Mouse (Mus musculus) neural tube, embryonic 11.5 days (tissue): ENCODE results near the gene Pdpk1. TPM values are rescaled to one million over a fixed set of nuclear protein-coding genes. Genes with fewer than 3 reads are reported as not detected.

Experiments used
- ATAC-seq: fragments of 200-750 bp; cut with Nextera tagmentation; 2 replicates; pipeline ENCODE4 v1.8.0; 2017; ENCODE audit warnings: moderate number of reproducible peaks, mild to moderate bottlenecking, moderate TSS enrichment, moderate library complexity; ENCODE audit not compliant: insufficient read depth, low FRiP score, low TSS enrichment
- DNase-seq: peaks from one replicate; pipeline ENCODE4 v3.0.0-alpha.2; 2015; ENCODE audit warnings: low spot score
- H3K27ac ChIP-seq: fragments of 300-500 bp; sonication (generic); 2 replicates; pipeline ENCODE4 v1.5.1; 2014; ENCODE audit warnings: low read depth, mild to moderate bottlenecking, low read length
- H3K27me3 ChIP-seq: fragments of 300-500 bp; sonication (generic); 2 replicates; pipeline ENCODE4 v1.6.1; 2014; ENCODE audit warnings: mild to moderate bottlenecking, low read length, mixed read lengths; ENCODE audit not compliant: control insufficient read depth, insufficient read depth
- H3K36me3 ChIP-seq: fragments of 300-500 bp; sonication (generic); 2 replicates; pipeline ENCODE4 v1.6.1; 2014; ENCODE audit warnings: mild to moderate bottlenecking, low read length, moderate library complexity, mixed read lengths; ENCODE audit not compliant: control insufficient read depth, insufficient read depth
- H3K4me1 ChIP-seq: fragments of 300-500 bp; sonication (generic); 2 replicates; pipeline ENCODE4 v1.6.1; 2014; ENCODE audit warnings: low read length, mixed read lengths; ENCODE audit not compliant: control insufficient read depth, insufficient read depth
- H3K4me2 ChIP-seq: fragments of 300-500 bp; sonication (generic); 2 replicates; pipeline ENCODE4 v1.6.1; 2014; ENCODE audit warnings: low read depth, mild to moderate bottlenecking, moderate library complexity
- H3K4me3 ChIP-seq: fragments of 300-500 bp; sonication (generic); 2 replicates; pipeline ENCODE4 v1.5.1; 2014; ENCODE audit warnings: low read depth, low read length
- H3K9ac ChIP-seq: fragments of 300-500 bp; sonication (generic); 2 replicates; pipeline ENCODE4 v1.6.1; 2014; ENCODE audit warnings: mild to moderate bottlenecking, low read length
- H3K9me3 ChIP-seq: fragments of 300-500 bp; sonication (generic); 2 replicates; pipeline ENCODE4 v1.6.1; 2016; ENCODE audit warnings: low read length; ENCODE audit not compliant: control insufficient read depth
- WGBS: fragments of 180-500 bp; shearing (Covaris S2); extraction: QIAGEN DNeasy Blood & Tissue Kit; methylation state at CpG from one replicate; pipeline ENCODE4 v1.1.7; 2014; 5-methylcytosine and 5-hydroxymethylcytosine counted together
- polyA plus RNA-seq: library from polyadenylated mRNA; unstranded; fragments of >200 nt; fragmentation: Nextera tagmentation; extraction: Ambion mirVana; gene quantifications from 2 replicates; pipeline ENCODE4 v1.2.1, GENCODE M21; 2014

Pdpk1 gene
- polyA plus RNA-seq, 1 experiment from 2014 or later, result 44.9 TPM

GRCm38 (mm10) chr17:24167891-24168505, 17.3 kb upstream of the Pdpk1 start:
- peak overlapping the region; percentile 84 for H3K4me2 ChIP-seq
- 64% methylated on average over 7 of the region's 7 CpGs for WGBS
- peak overlapping the region; percentile 94 for H3K4me3 ChIP-seq
- no peak overlapping the region; the same call in 1 of the 2 replicates for H3K27ac ChIP-seq
- DNase-seq (no peak), ATAC-seq (no peak)
- H3K9ac ChIP-seq, result peak overlapping the region; percentile 61
- H3K27me3 ChIP-seq, result no peaks in the 10 kb centered on the region
- no peaks in the 10 kb centered on the region; the same call in none of the 2 replicates for H3K36me3 ChIP-seq
- H3K4me1 ChIP-seq, result peaks cover 9% of the 10 kb centered on the region
- no peaks in the 10 kb centered on the region for H3K9me3 ChIP-seq

GRCm38 (mm10) chr17:24167120-24167519, 16.4 kb upstream of the Pdpk1 start:
- no peaks in the 10 kb centered on the region for H3K9me3 ChIP-seq
- H3K4me3 ChIP-seq, result no peak overlapping the region
- no peak for DNase-seq
- no peak for ATAC-seq
- H3K27ac ChIP-seq, result no peak overlapping the region
- H3K9ac ChIP-seq, result no peak overlapping the region
- 94% methylated on average over 6 of the region's 6 CpGs for WGBS
- H3K36me3 ChIP-seq, result no peaks in the 10 kb centered on the region; the same call in none of the 2 replicates
- H3K4me2 ChIP-seq, result no peak overlapping the region
- peaks cover 13% of the 10 kb centered on the region for H3K4me1 ChIP-seq
- H3K27me3 ChIP-seq, result no peaks in the 10 kb centered on the region

- Histone ChIP-seq H3K36me3 (no peaks in the 10 kb centered on the region; the same call in none of the 2 replicates), H3K27ac (no peak overlapping the region), H3K4me2 (no peak overlapping the region), H3K9ac (no peak overlapping the region), H3K4me3 (no peak overlapping the region), H3K9me3 (no peaks in the 10 kb centered on the region), H3K4me1 (peaks cover 13% of the 10 kb centered on the region), H3K27me3 (no peaks in the 10 kb centered on the region)
- WGBS, result 83% methylated on average over 9 of the region's 11 CpGs
- no peak for ATAC-seq
- no peak for DNase-seq
Observed at GRCm38 (mm10) chr17:24164566-24165259, 14.0 kb upstream of the Pdpk1 start.

- Histone ChIP-seq H3K36me3 (no peaks in the 10 kb centered on the region; the same call in none of the 2 replicates), H3K4me1 (peaks cover 12% of the 10 kb centered on the region), H3K9me3 (no peaks in the 10 kb centered on the region), H3K4me3 (peak within 1 kb of the TSS; percentile 55), H3K27me3 (no peaks in the 10 kb centered on the region), H3K4me2 (peak within 1 kb of the TSS; percentile 72), H3K9ac (peak within 1 kb of the TSS; percentile 64), H3K27ac (0 out of 2 replicates have a peak within 1 kb of the TSS, but pooled peaks have one; percentile 21)
- ATAC-seq (peak; percentile 90), DNase-seq (peak; percentile 96)
- WGBS, result 2% methylated on average over 47 of the region's 47 CpGs
Observed at GRCm38 (mm10) chr17:24163176-24163962, 12.6 kb upstream of the Pdpk1 start, which contains the start of gene Amdhd2. Gene Amdhd2, minus strand, starts transcription at chr17:24163766.

- Histone ChIP-seq H3K36me3 (no peaks in the 10 kb centered on the region; the same call in none of the 2 replicates), H3K4me1 (peaks cover 6% of the 10 kb centered on the region), H3K27ac (no peak overlapping the region), H3K9me3 (no peaks in the 10 kb centered on the region), H3K9ac (peak overlapping the region; percentile 64), H3K27me3 (no peaks in the 10 kb centered on the region), H3K4me3 (peak overlapping the region; percentile 55), H3K4me2 (peak overlapping the region; percentile 72)
- WGBS, result 33% methylated on average over 17 of the region's 17 CpGs
- DNase-seq (no peak), ATAC-seq (0 out of 2 replicates have a peak, but pooled peaks have one; percentile 5)
Observed at GRCm38 (mm10) chr17:24162584-24163175, 12.0 kb upstream of the Pdpk1 start.

- Histone ChIP-seq H3K4me1 (peaks cover 5% of the 10 kb centered on the region; the same call in 1 of the 2 replicates), H3K27ac (no peak overlapping the region), H3K27me3 (no peaks in the 10 kb centered on the region), H3K36me3 (no peaks in the 10 kb centered on the region; the same call in 1 of the 2 replicates), H3K9ac (no peak overlapping the region), H3K9me3 (no peaks in the 10 kb centered on the region), H3K4me2 (no peak overlapping the region), H3K4me3 (no peak overlapping the region)
- DNase-seq (no peak), ATAC-seq (no peak)
- 85% methylated on average over 5 of the region's 5 CpGs for WGBS
Observed at GRCm38 (mm10) chr17:24161466-24161865, 10.7 kb upstream of the Pdpk1 start.

- 88% methylated on average over 4 of the region's 4 CpGs for WGBS
- Histone ChIP-seq H3K27ac (no peak overlapping the region), H3K36me3 (no peaks in the 10 kb centered on the region), H3K4me1 (peaks cover 1% of the 10 kb centered on the region; the same call in 1 of the 2 replicates), H3K9ac (no peak overlapping the region), H3K27me3 (no peaks in the 10 kb centered on the region), H3K4me2 (no peak overlapping the region), H3K9me3 (no peaks in the 10 kb centered on the region), H3K4me3 (no peak overlapping the region)
- ATAC-seq (no peak), DNase-seq (no peak)
Observed at GRCm38 (mm10) chr17:24157526-24157925, 6.8 kb upstream of the Pdpk1 start.

- no peak for ATAC-seq
- no peaks in the 10 kb centered on the region for H3K4me1 ChIP-seq
- no peak overlapping the region for H3K9ac ChIP-seq
- H3K36me3 ChIP-seq, result no peaks in the 10 kb centered on the region
- H3K27ac ChIP-seq, result no peak overlapping the region
- 89% methylated on average over 6 of the region's 6 CpGs for WGBS
- no peak overlapping the region for H3K4me2 ChIP-seq
- H3K27me3 ChIP-seq, result no peaks in the 10 kb centered on the region
- H3K4me3 ChIP-seq, result no peak overlapping the region
- no peak for DNase-seq
- no peaks in the 10 kb centered on the region for H3K9me3 ChIP-seq
Observed at GRCm38 (mm10) chr17:24157121-24157520, 6.4 kb upstream of the Pdpk1 start.
